Mouse (Mus musculus) cerebellum, adult (tissue): ENCODE data around the gene C8a.

Experiments
- ATAC-seq: cut with Nextera tagmentation; 2 replicates; pipeline ENCODE4 v1.9.2; 2017; ENCODE audit warnings: mild to moderate bottlenecking, moderate library complexity, mixed read lengths; ENCODE audit not compliant: insufficient number of reproducible peaks, low FRiP score, low TSS enrichment

Gene C8a

DNA sequence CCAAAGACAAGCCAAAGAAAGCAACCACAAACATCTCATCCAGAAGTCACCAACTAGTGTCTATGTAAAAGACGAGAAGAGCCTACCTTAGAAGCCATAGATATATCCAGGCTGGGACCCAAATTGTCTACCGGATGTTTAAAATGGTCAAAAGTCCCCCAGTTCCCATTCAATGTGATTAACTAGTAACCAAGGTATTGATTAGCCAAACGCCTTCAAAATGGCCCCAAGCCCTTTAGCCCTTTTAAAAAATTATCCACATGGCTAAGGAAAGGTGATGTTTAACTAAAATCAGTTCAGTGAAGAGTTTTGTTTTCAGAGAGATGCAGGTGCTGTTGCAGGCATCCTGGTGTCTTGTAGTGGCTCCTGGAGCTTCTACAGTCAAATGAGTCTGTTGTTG, at the start of gene C8a:
Gene C8a (minus strand): TSS at position 76 of the 400 bp plus-strand sequence.
- ATAC-seq: no peak

DNA sequence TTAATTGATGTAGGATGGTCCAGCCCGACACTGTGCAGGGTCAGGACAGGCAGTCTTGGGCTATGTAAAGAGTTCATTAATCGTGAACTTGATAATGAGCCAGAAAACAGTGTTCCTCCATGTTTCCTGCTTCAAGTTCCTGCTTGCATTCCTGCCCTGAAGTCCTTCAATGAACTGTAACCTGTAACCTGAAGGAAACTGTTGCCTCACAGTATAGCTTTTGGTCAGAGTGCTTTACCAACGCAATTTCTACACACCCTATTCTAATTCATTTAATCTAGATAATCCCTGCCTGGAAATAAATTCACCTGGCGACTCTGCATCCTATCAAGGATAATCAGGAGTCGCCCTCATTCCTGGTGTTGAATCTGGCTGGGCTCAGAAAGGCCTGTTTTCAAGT, 49.2 kb upstream of the C8a start:
- ATAC-seq: no peak

DNA sequence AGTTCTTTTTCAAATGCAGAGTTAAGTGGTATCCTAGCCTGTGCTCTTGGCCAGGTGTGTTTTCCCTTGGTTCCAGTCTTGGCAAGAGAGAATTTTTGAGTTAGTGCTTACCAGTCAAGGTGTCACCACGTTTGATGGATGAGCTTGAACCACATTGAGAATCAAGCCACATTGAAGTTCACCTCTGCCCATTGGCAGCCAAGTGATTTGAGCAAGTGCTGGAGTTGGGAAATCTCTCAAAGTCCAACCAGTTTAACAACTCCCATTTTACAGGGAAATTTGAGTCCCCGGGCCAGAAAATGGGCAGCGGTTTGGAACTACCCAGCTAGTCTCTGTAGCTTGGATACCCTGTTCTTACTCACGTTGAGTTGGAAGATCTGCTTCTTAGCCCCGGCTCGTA, 41.8 kb upstream of the C8a start:
- ATAC-seq: no peak

DNA sequence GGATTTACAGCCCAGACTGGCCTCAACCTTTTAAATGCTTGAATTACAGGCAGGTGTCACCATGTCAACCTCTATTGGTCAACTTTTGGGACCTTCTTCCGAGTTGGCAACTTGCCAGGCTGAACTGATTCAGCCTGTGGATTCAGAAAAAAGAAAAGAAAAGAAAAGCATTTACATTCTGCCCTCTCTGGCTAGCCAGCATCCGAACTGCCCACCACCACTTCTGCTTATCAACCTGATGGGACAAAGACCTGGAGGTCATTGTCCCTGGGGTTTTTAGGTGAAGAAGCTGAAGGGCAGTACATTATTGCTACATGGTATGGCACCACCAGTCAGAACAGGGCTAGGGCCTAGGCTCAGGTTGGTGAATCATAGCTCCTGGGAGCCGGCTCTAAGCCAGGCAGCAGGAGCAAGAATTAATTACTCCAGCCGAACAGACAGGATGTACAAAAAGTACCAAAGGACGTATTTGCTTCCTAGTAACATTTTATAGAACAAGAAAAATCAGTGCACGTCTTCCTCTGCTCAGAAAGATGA, 38.6 kb upstream of the C8a start:
- no peak for ATAC-seq

DNA sequence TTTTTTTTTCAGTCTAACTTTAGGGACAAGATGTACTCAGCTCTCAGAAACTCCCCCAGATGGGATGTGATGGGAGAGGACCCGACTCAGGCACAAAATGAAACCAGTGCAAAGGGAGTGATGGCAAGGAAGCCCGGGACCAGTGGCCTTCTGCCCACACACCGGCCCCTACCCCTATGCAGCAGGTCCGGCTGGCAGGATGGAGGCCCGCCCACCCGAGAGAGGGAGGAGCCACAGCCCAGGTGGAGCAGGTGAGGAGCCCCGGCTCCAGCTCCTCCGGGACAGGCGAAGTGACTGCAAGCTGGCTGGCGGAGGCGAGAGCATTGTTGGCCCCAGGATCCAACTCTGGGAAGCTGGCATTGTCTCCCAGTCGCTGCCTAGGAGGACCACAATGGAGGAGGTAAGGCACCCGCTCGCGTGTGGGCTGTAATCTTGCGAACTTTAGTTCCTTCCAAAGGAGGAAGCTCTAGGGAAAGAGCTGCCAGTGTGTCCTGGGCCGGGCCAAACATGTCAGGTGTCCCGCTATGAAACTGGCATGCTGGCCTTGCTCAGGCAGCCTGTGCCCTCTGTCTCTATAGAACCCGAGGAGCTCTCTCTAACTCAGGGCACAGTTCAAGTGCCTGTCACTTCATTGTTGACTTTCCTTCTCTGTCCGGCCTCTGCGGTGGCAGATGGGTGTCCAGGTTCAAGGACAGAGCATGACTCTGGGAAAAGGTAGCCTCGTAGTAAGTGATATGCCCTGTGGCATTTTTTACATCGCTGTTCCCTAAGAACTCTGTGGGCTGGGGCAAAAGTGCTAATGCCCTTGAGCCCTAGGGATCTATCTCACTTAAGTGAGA, 37.3 kb upstream of the C8a start, which contains the start of gene Fyb2:
Gene Fyb2 (plus strand): TSS at position 166 of the 839 bp plus-strand sequence.
- peak; percentile 54; the same call in 1 of the 2 replicates for ATAC-seq

DNA sequence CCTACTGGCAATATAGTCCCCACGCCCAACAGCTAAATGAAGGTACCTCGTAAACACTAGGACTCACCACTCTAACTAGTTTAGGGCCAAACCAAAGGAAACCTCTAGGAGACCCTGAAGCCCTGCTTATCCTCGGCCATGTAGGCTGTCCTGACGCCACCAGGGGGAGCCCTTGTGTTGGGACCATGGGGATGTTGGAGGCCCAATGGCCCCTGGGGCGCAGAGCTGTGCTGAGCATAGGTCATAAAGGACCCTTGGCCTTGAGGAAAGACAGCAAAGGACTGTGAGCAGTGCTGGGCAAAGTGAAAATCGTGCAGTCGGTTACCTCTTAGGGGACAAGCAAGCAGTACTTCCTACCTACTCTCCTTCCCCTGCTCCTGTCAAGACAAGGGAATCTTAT, 35.5 kb upstream of the C8a start:
- 0 out of 2 replicates have a peak, but pooled peaks have one; percentile 50 for ATAC-seq

DNA sequence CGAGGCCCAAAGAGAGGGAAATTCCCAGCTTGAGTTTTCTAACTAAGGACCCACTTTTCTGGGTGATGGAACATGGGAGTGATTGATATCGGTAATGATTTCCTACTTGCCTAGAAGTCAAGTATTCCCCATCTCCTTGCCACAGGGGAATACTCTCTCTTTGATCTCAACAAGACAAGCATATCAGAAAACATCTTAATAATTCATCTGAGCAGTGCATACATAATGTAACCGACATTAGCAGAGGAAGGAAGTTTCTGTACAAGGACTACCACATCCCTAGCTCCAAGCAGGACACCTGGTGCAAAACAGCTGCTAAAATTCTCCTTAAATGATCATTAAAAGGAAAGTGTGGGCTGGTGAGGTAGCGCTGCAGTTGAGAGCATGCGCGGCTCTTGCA, 28.9 kb upstream of the C8a start:
- ATAC-seq: no peak

DNA sequence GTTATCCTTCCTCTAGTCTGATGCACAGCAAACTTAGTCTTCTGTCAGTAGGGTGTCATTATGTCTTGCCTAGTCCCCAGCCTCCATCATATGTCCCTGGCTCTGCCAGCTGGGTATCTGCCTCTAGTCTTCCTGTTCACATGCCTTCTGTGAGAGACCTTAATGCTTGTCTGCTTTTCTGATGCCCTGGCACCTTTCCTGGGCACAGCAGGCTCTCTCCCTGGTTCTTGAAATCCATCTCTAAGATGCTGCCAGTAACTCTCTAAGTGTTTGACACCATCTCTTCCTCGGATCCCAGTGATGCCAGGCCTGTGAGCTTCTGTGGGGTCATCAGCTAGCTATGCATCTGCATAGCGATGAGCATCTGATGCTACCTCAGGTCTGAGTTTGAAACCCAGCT, 26.6 kb upstream of the C8a start:
- ATAC-seq: no peak

DNA sequence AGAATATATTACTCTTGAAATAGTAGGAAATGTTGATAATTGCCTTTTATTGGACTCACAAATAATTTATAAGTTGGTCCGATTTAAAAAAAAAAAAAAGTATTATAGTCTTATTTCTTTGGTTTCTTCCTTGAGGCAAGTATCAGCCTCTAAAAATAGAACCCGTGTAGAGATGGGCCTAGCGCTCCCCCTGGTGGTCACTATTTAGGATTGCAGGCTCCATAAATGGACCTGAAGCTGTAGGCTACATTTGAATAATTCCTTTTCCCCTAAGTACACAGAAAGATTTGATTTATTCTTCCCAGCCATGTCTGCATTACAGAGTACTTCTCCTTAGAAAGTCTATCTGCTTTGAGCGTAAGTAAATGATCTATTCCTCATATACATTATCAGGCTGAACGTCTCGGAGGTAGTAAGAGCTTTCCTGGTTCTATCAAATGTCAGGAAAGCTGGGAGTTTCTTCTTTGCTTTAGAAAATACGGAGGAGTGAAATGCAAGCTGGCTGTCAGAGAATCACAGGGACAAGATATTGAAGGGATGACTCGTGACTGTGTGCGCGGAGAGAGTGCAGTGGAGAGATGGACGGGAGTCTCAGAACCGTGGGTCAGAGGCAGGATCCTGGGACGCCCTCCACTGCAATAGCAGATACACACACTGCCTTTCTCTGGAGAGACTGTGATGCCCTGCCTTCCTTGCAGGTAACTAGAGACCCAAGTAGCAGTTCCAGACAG, 18.0 kb upstream of the C8a start:
- no peak for ATAC-seq

DNA sequence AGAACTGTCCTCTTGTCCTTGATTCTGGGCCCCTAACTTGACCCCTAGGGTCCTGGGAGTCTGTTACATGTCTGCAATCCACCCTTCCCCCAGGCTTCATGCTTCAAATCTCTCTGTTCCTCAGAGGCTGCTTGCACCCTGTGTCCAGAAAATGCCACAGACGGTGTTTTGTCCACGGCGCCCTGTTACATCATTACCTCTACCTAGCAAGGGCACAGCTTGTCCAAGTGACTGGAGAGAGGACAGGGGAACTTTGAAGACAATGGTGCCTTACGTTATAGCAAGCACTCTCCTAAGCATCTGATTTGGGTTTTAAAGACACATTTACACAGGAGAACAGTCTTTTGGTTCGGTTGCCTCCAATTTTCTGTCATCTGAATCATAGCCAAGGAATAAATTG, 17.4 kb upstream of the C8a start:
- ATAC-seq: no peak

DNA sequence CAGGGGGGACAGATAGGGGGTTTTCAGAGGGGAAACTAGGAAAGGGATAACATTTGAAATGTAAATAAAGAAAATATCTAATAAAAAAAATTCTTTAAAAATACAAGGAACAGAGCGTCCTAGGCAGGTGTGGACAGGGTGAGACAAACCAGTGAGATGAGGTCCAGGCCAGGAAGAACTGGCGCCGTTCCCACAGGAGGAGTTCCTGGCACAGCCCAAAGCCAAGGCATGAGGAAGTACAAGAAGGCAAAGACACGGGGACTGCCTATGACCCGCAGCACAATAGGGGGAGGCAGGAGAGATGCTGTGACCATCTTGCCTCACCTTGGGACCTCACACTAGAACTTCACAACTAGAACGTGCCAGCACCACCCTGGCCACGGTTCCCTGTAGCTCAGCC, 15.5 kb upstream of the C8a start:
- ATAC-seq: no peak

DNA sequence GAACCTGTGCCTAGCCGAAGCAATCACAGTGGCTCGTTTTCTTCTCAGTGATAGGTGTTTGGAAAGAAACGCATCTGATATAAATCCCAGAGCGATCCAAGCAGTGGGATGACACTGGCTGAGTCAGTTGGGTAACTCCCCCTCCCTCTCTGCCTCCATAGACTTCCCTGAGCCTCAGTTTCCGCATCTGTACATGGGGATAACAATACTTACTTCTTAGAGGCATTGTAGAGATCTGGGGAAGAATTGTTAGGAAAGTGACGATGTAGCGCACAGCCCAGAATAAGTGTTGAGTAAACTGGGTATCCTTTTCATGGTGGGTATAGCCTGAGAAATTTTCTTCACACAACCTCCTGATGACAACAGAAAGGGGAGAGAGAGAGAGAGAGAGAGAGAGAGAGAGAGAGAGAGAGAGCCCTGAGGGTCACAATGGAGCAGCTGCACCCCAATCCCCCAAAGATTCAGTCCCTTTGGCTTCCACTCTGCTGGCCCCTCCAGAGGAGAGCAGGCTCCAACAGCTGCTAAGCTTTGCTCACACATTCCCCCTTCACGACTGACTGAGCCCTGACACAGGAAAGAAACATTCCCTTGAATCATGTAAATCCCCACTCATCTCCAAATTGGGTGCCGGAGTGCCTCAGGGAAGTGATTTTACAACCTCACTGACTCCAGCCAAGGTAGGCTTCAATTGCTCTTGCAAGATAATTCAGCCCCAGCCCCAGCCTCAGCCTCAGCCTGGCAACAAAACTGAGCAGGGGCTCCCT, 12.5 kb upstream of the C8a start:
- ATAC-seq: no peak

DNA sequence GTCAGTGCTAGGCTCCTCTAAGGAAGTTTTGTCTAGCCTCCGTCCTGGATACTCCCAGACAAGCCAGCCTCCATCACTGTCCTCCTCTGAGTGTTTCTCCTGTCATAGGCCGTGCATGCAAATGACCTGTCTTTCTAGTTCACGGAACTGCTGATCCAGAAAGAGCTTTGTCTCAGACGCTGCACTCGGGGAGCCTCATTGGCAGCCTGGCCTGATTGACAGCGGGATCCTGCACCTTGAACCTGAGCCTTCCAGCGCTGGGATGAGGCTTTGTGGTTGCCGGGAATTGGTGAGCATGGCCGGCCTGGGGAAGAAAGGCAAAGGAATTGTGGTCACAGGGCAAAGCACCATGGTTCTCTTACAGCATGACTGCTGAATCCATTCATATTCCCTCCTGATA, 11.3 kb upstream of the C8a start:
- no peak for ATAC-seq

DNA sequence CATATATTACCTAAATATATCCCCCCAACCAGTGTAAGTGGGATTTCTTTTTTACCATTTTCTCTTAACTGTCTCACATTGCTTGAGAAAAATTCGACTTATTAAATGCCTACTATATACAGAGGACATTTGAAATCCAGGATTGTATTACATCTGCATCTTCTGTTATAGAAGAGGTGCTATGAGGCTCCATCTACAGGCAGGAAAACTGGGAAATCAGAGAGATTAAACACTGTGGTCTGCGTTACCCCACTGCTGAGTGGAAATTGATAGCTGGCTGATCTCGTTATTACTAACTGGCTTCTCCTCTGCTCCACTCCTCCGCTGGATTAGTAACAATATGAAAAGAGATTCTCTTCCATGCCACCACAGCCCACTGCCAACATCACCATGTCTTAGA, 366 bp downstream of the C8a start:
- no peak for ATAC-seq

DNA sequence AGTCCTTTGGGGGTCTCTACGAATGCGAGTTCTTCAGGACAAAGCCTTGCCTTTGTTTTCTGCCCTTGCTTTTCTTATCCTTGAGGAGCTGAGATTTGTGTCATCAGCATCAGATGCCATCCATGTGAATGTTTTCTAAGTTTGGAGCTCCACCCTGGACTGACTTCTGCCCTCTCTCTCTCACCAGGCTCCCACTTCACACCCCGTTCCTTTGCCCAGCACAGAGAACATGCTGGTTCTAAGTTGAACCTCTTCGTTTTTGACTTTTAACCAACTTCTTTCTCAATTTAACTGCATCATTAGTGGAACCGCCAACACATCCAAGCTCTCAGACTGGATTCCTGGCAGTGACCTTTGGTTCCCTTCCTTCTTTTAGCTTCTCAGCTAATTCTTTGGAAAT, 6.0 kb downstream of the C8a start:
- ATAC-seq: no peak

DNA sequence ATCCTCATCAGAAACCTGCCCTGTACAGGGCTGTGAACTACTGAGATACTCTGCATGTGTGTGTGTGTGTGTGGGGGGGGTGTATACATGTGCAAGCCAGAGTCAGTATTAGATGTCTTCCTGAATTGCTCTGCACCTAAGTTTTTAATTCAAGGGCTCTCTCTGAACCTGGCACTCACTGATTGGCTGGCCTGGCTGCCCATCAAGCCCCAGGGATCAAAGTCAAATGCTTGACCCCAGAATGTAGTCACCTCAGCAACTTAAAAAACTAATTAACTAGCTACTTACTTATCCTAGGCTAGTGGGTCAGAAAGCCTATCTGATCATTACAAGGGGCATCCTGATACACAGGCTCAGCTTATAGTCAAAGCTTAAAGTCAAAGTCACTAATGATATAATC, 6.6 kb downstream of the C8a start:
- ATAC-seq: no peak

DNA sequence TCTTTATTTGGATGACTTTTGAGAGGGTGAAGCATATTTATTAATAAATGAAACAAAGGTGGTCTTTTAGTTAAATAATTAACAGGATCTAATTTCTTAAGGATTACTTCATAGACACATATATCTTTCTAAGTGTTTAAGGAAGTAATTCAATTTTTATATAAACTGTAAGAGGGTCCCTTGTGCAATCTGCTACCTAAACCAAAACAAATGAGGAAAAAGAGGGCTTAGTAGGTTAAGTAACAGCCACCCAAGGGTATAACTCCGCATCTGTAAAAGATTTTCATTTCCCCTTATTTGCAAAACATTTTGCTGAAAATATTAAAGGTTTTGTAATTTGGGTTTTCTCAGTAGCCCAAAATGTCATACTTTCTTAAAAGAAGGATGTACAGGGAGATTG, 11.8 kb downstream of the C8a start:
- no peak for ATAC-seq

DNA sequence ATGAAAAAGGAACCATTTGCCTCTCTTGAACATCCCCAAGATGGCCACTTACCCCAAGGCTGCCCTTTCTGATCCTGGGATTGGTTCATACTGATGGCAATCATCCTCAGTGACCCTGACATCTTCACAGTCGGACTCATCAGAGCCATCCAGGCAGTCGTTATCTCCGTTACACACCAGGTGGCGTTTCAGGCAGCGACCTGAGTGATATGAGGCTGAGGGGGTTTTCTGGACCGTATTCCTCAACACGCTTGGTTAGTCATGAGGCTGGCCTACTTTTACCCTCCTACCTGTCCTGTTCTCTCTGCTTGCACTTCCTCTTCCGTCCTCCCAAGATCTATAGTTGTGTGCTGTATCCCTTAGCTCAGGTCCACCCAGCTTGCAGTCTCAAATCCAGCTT, 15.0 kb downstream of the C8a start:
- ATAC-seq: no peak

DNA sequence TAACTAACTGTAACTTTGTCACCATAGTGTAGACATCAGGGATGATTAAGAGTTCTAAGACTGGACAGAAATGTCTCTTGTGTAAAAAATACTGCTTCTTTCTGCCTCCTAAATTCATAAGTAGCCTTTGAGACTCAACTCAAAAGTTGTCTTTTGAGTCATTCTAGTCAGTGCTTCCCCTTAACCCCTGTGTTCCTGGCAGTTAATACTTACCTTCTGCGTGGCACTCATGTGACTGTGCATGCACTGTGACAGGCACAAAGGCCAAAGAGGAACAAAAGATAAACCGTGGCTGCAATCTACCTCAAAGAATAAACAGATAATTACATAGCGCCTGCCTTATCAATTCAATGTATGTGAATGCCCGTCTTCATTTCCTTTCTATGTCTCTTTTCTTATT, 18.4 kb downstream of the C8a start:
- ATAC-seq: no peak

DNA sequence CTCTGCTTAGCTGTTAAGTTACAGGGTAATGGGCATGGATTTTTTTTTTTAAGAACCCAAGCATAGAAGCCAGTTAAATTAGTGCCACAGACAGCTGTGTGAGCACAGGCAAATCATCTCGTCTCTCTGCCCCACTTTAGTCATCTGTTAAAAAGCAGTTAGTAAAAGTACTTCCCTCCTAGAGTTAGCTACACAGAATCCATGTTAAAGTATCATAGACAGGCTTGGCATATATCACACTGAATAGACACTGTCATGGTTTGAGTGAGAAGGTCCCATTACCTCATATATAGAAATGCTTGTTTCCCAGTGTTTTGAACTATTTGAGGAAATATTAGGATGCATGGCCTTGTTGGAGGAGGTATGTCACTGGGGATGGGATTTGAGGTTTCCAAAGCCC, 19.2 kb downstream of the C8a start, which contains the start of gene Gm17662:
Gene Gm17662 (plus strand): TSS at position 301 of the 400 bp plus-strand sequence.
- ATAC-seq: no peak

DNA sequence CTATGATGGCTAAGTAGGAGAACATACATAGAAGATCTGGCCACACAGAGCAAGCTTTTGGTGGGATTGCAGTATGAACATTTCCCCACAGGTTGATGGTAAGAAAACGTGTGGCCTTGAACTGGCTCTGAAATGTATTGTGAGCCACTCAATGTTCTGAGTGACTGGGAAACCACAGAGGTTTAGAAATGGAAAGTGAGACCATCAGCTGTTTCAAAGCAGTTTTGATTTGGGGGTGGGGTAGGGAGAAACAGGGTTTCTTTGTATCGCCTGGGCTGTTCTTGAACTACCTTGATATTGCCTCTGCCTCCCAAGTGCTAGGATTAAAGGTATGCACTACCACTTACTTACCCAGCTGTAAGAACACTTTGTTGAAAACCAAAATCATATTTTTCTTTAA, 21.0 kb downstream of the C8a start:
- no peak for ATAC-seq
